Mouse (Mus musculus): ENCODE measurements around the gene Gm45062. TPM values are rescaled to one million over a fixed set of nuclear protein-coding genes. Genes with fewer than 3 reads are reported as not detected.
"Not testable (repeated sequence)": the region's sequence is repeated elsewhere in the genome, so short reads cannot be mapped to it uniquely, and the experiment has no call there.

Gm45062 gene
- total RNA-seq, 2 experiments from 2014 or later = not detected

GRCm38 (mm10) chr6:8307878-8308775 lies 48.9 kb downstream of the Gm45062 start:
- no peak for DNase-seq (ENCODE audit: low spot score)
- intact Hi-C loops (cut with DNase I) = no loop called here

- intact Hi-C loops (cut with DNase I) = no loop called here
- no peak for DNase-seq (ENCODE audit: low spot score)
Observed at GRCm38 (mm10) chr6:8312554-8312953, 53.3 kb downstream of the Gm45062 start.

GRCm38 (mm10) chr6:8316201-8316600 lies 57.0 kb downstream of the Gm45062 start:
- DNase-seq (ENCODE audit: low spot score) = no peak
- intact Hi-C loops (cut with DNase I) = no loop called here

GRCm38 (mm10) chr6:8319591-8319990 lies 60.3 kb downstream of the Gm45062 start:
- intact Hi-C loops (cut with DNase I) = no loop called here
- DNase-seq (ENCODE audit: low spot score) = no peak

- intact Hi-C loops (cut with DNase I); DNase-seq (ENCODE audit: low spot score): not testable (repeated sequence)
Observed at GRCm38 (mm10) chr6:8331496-8331895, 72.2 kb downstream of the Gm45062 start.

- intact Hi-C loops (cut with DNase I) = no loop called here
- DNase-seq (ENCODE audit: low spot score) = no peak
Observed at GRCm38 (mm10) chr6:8333380-8333779, 74.1 kb downstream of the Gm45062 start.

GRCm38 (mm10) chr6:8336487-8337390 lies 77.5 kb downstream of the Gm45062 start:
- no peak for DNase-seq (ENCODE audit: low spot score)
- intact Hi-C loops (cut with DNase I) = no loop called here

- intact Hi-C loops (cut with DNase I) = no loop called here
- no peak for DNase-seq (ENCODE audit: low spot score)
Observed at GRCm38 (mm10) chr6:8339453-8339852, 80.2 kb downstream of the Gm45062 start.

- no peak for DNase-seq (ENCODE audit: low spot score)
- intact Hi-C loops (cut with DNase I) = no loop called here
Observed at GRCm38 (mm10) chr6:8343271-8343670, 84.0 kb downstream of the Gm45062 start.

- DNase-seq (ENCODE audit: low spot score) = peak; percentile 33
- intact Hi-C loops (cut with DNase I) = no loop called here
Observed at GRCm38 (mm10) chr6:8345219-8345856, 86.1 kb downstream of the Gm45062 start.

GRCm38 (mm10) chr6:8347154-8347553 lies 87.9 kb downstream of the Gm45062 start:
- intact Hi-C loops (cut with DNase I) = no loop called here
- no peak for DNase-seq (ENCODE audit: low spot score)

- intact Hi-C loops (cut with DNase I) = no loop called here
- DNase-seq (ENCODE audit: low spot score) = no peak
Observed at GRCm38 (mm10) chr6:8348344-8348743, 89.1 kb downstream of the Gm45062 start.

- DNase-seq (ENCODE audit: low spot score) = no peak
- intact Hi-C loops (cut with DNase I) = no loop called here
Observed at GRCm38 (mm10) chr6:8349060-8349670, 89.9 kb downstream of the Gm45062 start.

GRCm38 (mm10) chr6:8351507-8351906 lies 92.3 kb downstream of the Gm45062 start:
- no peak for DNase-seq (ENCODE audit: low spot score)
- intact Hi-C loops (cut with DNase I) = no loop called here

- no peak for DNase-seq (ENCODE audit: low spot score)
- intact Hi-C loops (cut with DNase I) = no loop called here
Observed at GRCm38 (mm10) chr6:8352533-8353168, 93.4 kb downstream of the Gm45062 start.

GRCm38 (mm10) chr6:8353461-8353860 lies 94.2 kb downstream of the Gm45062 start:
- DNase-seq (ENCODE audit: low spot score) = no peak
- intact Hi-C loops (cut with DNase I) = no loop called here

- intact Hi-C loops (cut with DNase I) = no loop called here
- no peak for DNase-seq (ENCODE audit: low spot score)
Observed at GRCm38 (mm10) chr6:8354846-8355245, 95.6 kb downstream of the Gm45062 start.

- intact Hi-C loops (cut with DNase I) = no loop called here
Observed at GRCm38 (mm10) chr6:8358232-8358631, 99.0 kb downstream of the Gm45062 start.

GRCm38 (mm10) chr6:8358782-8359181 lies 99.5 kb downstream of the Gm45062 start:
- intact Hi-C loops (cut with DNase I) = no loop called here
- DNase-seq (ENCODE audit: low spot score) = no peak

More at GRCm38 (mm10) chr6:8358232-8358631, 99.0 kb downstream of the Gm45062 start:
- no peak for DNase-seq (ENCODE audit: low spot score)
